ENCODE assay signal across 8 mouse cellular contexts in the genomic region with DNA sequence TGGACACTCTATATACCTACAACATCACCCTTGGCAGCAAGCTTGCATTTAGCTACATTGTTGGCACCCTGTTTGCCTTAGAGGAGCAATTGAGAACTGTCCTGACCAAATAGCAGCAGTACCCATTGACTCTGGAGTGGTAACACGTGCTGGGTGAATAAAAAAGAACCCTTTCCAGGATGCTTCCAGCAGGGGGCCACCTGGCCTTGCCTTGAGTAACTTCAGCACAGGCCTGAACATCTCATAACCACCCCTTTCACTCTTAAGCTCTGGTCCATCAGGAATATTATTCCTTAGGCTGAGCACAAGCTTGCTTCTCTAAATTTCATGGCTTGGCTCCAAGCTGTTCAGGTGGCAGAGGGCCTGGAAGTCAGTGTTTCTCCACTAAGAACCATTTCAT. TPM values are rescaled to one million over a fixed set of nuclear protein-coding genes. Genes with fewer than 3 reads are reported as not detected.
A peak's percentile ranks its signal among the peaks of the same experiment; 100 is the strongest.
DNase-seq lines count a peak whose midpoint lies in the region; ATAC-seq and TF ChIP-seq lines count a peak whose summit lies in the region.

No protein-coding gene starts in this region.

- peaks cover 14% of the 10 kb centered on the region; the same call in 1 of the 2 replicates for H3K36me3 ChIP-seq in kidney, embryonic 16.5 days (ENCODE audit: insufficient read depth, low read length)
- H3K36me3 ChIP-seq in liver, embryonic 11.5 days (ENCODE audit: control insufficient read depth, insufficient read depth, low read length) = no peaks in the 10 kb centered on the region
- H3K36me3 ChIP-seq in neural tube, embryonic 12.5 days = peaks cover 10% of the 10 kb centered on the region; the same call in 1 of the 2 replicates
- H3K36me3 ChIP-seq in thymus, adult 2 months (ENCODE audit: control insufficient read depth, insufficient read depth, low read length) = no peaks in the 10 kb centered on the region

- H3K9me3 ChIP-seq in kidney, embryonic 16.5 days (ENCODE audit: low read length) = no peaks in the 10 kb centered on the region
- no peaks in the 10 kb centered on the region for H3K9me3 ChIP-seq in liver, embryonic 11.5 days (ENCODE audit: control insufficient read depth, low read length)
- no peaks in the 10 kb centered on the region for H3K9me3 ChIP-seq in neural tube, embryonic 12.5 days

- H3K27me3 ChIP-seq in kidney, embryonic 16.5 days (ENCODE audit: insufficient read depth, low read length) = no peaks in the 10 kb centered on the region
- H3K27me3 ChIP-seq in liver, embryonic 11.5 days (replicated peaks; ENCODE audit: control insufficient read depth, insufficient read depth, low read length) = no peaks in the 10 kb centered on the region
- no peaks in the 10 kb centered on the region for H3K27me3 ChIP-seq in neural tube, embryonic 12.5 days (replicated peaks)
- no peaks in the 10 kb centered on the region for H3K27me3 ChIP-seq in thymus, adult 2 months (ENCODE audit: control insufficient read depth, insufficient read depth, low read length)

- H3K4me2 ChIP-seq in kidney, embryonic 16.5 days (replicated peaks; ENCODE audit: low read depth, low read length) = no peak overlapping the region
- no peak overlapping the region for H3K4me2 ChIP-seq in liver, embryonic 11.5 days
- no peak overlapping the region for H3K4me2 ChIP-seq in neural tube, embryonic 12.5 days (replicated peaks)

- no peak overlapping the region for H3K9ac ChIP-seq in kidney, embryonic 16.5 days (replicated peaks; ENCODE audit: low read length)
- H3K9ac ChIP-seq in liver, embryonic 11.5 days (ENCODE audit: low read depth, low read length) = no peak overlapping the region
- no peak overlapping the region for H3K9ac ChIP-seq in neural tube, embryonic 12.5 days

- 0 out of 2 replicates have a peak, but pooled peaks cover 4% of the 10 kb centered on the region for H3K4me1 ChIP-seq in kidney, embryonic 16.5 days (ENCODE audit: insufficient read depth, low read length)
- H3K4me1 ChIP-seq in liver, embryonic 11.5 days (replicated peaks; ENCODE audit: control insufficient read depth, insufficient read depth, low read length) = no peaks in the 10 kb centered on the region
- no peaks in the 10 kb centered on the region for H3K4me1 ChIP-seq in neural tube, embryonic 12.5 days
- H3K4me1 ChIP-seq in thymus, adult 2 months (replicated peaks; ENCODE audit: control insufficient read depth, insufficient read depth, low read length) = no peaks in the 10 kb centered on the region

- no peak overlapping the region for H3K27ac ChIP-seq in kidney, embryonic 16.5 days (ENCODE audit: low read length)
- no peak overlapping the region for H3K27ac ChIP-seq in liver, embryonic 11.5 days (ENCODE audit: low read depth, low read length)
- no peak overlapping the region for H3K27ac ChIP-seq in neural tube, embryonic 12.5 days
- H3K27ac ChIP-seq in thymus, adult 2 months (ENCODE audit: control insufficient read depth, insufficient read depth, low read length) = no peak overlapping the region

- H3K4me3 ChIP-seq in kidney, embryonic 16.5 days (ENCODE audit: low read length) = no peak overlapping the region
- H3K4me3 ChIP-seq in liver, embryonic 11.5 days (ENCODE audit: low read depth, low read length) = no peak overlapping the region
- H3K4me3 ChIP-seq in neural tube, embryonic 12.5 days = no peak overlapping the region
- no peak overlapping the region for H3K4me3 ChIP-seq in thymus, adult 2 months (ENCODE audit: control insufficient read depth, insufficient read depth, low read length)

- TF ChIP-seq POLR2A in thymus, adult 2 months (IDR thresholded peaks at IDR 0.05; ENCODE audit: control insufficient read depth, extremely low read depth, insufficient read depth, low read length, poor library complexity) = no peak

- no peak for TF ChIP-seq CTCF in thymus, adult 2 months (IDR thresholded peaks at IDR 0.05; ENCODE audit: borderline replicate concordance, control insufficient read depth, extremely low read depth, insufficient read depth, low read length, poor library complexity)

- ATAC-seq in granulocyte monocyte progenitor cell, adult 5-6 weeks (replicated peaks; ENCODE audit: poor library complexity, severe bottlenecking) = peak; percentile 54; the same call in 1 of the 2 replicates
- ATAC-seq in kidney, embryonic 16.5 days (ENCODE audit: low FRiP score, low TSS enrichment) = peak; percentile 82
- peak; percentile 70; the same call in 1 of the 2 replicates for ATAC-seq in liver, embryonic 11.5 days (replicated peaks; ENCODE audit: low FRiP score)
- ATAC-seq in neural tube, embryonic 12.5 days (ENCODE audit: low FRiP score, low read depth) = peak; percentile 65

- DNase-seq in urinary bladder, adult 2 months (ENCODE audit: low spot score) = peak; percentile 23
- DNase-seq in urinary bladder, postnatal 4 days (ENCODE audit: low spot score in 2 of 2) = no peak
- DNase-seq in cerebellum, postnatal 36 days = peak; percentile 63 to 67
- no peak for DNase-seq in liver, embryonic 11.5 days (ENCODE audit: low spot score)
- peak; percentile 30 for DNase-seq in thymus, adult 2 months

- WGBS in kidney, embryonic 16.5 days = 12% methylated on average over 1 of the region's 1 CpGs
- 23% methylated on average over 1 of the region's 1 CpGs for WGBS in liver, embryonic 11.5 days
- 32% methylated on average over 1 of the region's 1 CpGs for WGBS in neural tube, embryonic 12.5 days
- 8% methylated on average over 1 of the region's 1 CpGs for WGBS in thymus, adult 2 months

RNA-seq across cellular contexts. Expression of gene Tmtc4, which starts 30.5 kb away (rescaled TPM):
- 13.8 and 14.0 TPM in 2 replicates for polyA plus RNA-seq in urinary bladder, adult 2 months (2012; rRNA removed)
- total RNA-seq in granulocyte monocyte progenitor cell, adult 5-6 weeks (2014; fragmentation: Nextera tagmentation) = 2.8 and 6.3 TPM in 2 replicates
- total RNA-seq in granulocyte monocyte progenitor cell, adult 5-6 weeks (2017) = 8.5 and 13.2 TPM in 2 replicates
- polyA plus RNA-seq in kidney, embryonic 16.5 days (2015; fragmentation: Nextera tagmentation; extraction: Ambion mirVana) = 36.6 and 37.4 TPM in 2 replicates
- polyA plus RNA-seq in liver, embryonic 11.5 days (2014; fragmentation: Nextera tagmentation; extraction: Ambion mirVana) = 8.3 and 9.8 TPM in 2 replicates
- polyA plus RNA-seq in neural tube, embryonic 12.5 days (2016; fragmentation: Nextera tagmentation; extraction: Ambion mirVana) = 55.9 and 58.7 TPM in 2 replicates
- 8.4 and 9.2 TPM in 2 replicates for polyA plus RNA-seq in thymus, adult 2 months (2012; rRNA removed)

RNA-seq across cellular contexts. Expression of gene Ggact, which starts 39.8 kb away (rescaled TPM):
- polyA plus RNA-seq in urinary bladder, adult 2 months (2012; rRNA removed) = 42.3 and 43.4 TPM in 2 replicates
- total RNA-seq in granulocyte monocyte progenitor cell, adult 5-6 weeks (2014; fragmentation: Nextera tagmentation) = 2.2 and 3.7 TPM in 2 replicates
- total RNA-seq in granulocyte monocyte progenitor cell, adult 5-6 weeks (2017) = 0.31 and 2.3 TPM in 2 replicates
- polyA plus RNA-seq in kidney, embryonic 16.5 days (2015; fragmentation: Nextera tagmentation; extraction: Ambion mirVana) = 19.2 and 20.5 TPM in 2 replicates
- polyA plus RNA-seq in liver, embryonic 11.5 days (2014; fragmentation: Nextera tagmentation; extraction: Ambion mirVana) = 16.9 and 18.8 TPM in 2 replicates
- polyA plus RNA-seq in neural tube, embryonic 12.5 days (2016; fragmentation: Nextera tagmentation; extraction: Ambion mirVana) = 4.9 and 5.5 TPM in 2 replicates
- 29.2 and 29.4 TPM in 2 replicates for polyA plus RNA-seq in thymus, adult 2 months (2012; rRNA removed)

Comparison
In these comparisons a context has a peak if more than half of its experiments do, and no peak if none do; other contexts are left out.
1. DNase-seq: peak in urinary bladder, adult 2 months (single experiment), cerebellum, postnatal 36 days (2 of 2) and thymus, adult 2 months (single experiment); none in urinary bladder, postnatal 4 days (0 of 2) and liver, embryonic 11.5 days (single experiment).
2. Peak in every context shown above with its lines, with median percentiles within 50 percentile points of each other: ATAC-seq.